Mouse (Mus musculus) c-Kit-positive CD71-negative TER-119-negative erythroid progenitor cells, embryonic 14.5 days (primary cell): ENCODE measurements around the gene Hoxd3.

Experiments
- DNase-seq: peaks from one replicate; pipeline ENCODE4 v3.0.0-alpha.2; 2013; ENCODE audit warnings: low read depth

Hoxd3 gene

GRCm38 (mm10) chr2:74730331-74730730 lies 18.6 kb downstream of the Hoxd3 start:
- DNase-seq = no peak

DNA sequence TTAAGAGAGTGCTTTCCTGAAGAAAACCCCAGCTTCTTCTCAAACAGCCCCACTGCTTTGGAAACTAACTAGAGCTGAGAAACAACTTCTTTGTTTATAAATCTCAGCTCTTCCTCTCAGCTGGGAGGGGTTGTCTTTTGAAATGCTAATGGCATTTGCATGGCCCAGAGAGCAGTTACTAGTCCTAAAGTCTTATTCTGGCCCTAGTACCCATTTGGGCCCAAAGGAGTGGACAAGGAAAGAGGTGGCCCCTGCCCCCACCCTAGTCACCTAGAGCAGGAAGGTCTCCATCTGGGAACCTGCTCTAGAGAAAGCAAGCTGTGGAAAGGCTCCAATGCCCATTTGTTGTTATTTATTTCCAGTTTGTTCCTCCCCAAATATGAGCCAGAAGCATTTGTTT lies 19.3 kb downstream of the Hoxd3 start:
- no peak for DNase-seq

- DNase-seq = no peak
These were observed 20.2 kb downstream of the Hoxd3 start for GRCm38 (mm10) chr2:74731799-74732512.

DNA sequence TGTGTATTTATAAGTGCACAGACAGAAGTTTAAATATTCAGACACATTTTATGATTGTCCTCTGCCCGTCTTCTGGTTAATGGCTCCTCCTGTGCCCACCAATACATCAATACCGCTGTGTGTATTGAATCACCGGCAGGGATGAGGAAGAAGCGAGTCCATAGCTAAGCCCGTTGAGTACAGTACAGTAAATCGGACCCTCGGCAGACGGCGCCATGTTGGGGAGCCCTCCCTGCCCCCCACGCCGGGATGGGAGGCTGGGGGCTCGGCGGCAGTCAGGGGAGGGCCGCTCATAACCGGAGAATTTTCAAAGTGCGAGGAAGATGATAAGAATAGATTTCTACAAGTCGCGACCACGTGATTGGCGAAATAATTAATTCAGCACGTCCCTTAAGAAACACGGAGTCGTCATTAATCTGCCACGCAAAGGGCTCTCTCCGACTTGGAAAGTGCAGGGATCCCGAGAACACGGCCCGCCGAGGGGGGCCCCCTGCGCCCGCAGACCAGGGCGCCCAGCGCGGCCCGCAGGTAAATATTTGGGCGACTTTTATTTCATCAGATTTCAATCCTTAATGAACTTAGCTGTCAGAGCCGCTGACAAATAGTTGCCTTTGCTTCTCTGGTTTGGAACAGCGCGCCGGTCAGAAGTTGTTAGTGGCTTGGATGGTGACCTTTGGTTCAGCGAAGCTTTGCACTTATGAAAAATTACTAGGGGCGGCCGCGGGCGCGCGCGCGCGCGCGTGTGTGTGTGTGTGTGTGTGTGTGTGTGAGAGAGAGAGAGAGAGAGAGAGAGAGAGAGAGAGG lies 21.0 kb downstream of the Hoxd3 start:
- no peak for DNase-seq

- no peak for DNase-seq
These were observed 21.6 kb downstream of the Hoxd3 start for GRCm38 (mm10) chr2:74733317-74733661.

GRCm38 (mm10) chr2:74733765-74734164 lies 22.0 kb downstream of the Hoxd3 start:
- no peak for DNase-seq

DNA sequence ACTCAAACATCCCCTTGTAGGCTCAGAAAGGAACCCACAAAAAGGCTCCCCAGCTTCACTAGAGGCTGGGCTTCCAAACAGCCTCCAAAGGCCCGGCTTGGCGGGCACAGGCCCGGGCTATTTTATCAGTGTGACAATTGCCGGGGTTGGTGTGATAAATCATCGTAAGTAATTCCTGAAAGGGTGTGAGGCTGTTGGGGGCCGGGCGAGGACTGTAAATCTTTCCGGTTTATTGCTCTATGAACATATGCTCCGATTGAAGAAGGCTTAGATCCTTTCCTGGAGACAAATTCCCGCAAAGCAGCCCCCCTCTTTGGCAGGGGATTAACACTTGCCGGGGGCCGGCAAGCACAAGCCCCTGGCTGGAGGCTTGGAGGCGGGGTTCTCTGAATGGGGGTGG lies 22.7 kb downstream of the Hoxd3 start:
- DNase-seq = no peak

DNA sequence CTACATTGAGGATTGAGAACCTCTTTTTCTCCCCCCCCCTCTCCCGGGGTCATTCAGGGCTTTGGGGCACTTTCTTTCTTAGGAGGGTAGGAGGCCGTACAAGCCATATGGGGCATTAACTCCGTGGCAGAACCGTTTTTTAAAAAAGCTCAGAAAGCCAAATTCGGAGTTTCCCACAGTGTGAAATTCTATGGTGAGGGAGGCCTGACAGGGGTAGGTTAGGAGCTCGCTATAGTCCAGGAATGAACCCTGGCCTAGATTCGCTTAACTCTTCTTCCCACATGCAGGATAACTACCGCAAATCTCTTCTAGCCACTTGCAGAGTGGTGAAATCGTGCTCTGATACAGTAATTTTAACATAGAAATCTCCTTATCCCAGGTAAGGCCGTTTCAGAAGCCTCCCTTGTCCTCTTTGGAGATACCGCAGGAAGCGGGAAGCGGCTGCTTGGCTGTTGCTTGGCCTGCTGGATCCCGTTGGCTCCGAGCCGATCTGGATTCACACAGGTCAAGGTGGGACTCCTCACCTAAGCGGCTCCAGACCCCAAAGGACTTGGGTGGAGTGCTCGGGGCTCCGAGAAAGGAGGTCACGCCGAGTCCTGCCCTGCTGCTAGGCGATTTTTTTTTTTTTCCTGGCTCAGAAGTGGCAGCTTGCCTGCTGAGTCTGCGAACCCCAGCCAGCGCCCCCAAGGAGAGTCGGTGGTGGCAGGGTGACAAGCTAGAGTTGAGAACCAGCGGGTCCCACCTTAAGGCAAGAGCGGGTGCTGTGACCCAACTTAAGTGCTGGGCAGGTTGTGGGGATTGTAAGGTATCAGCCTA lies 23.5 kb downstream of the Hoxd3 start:
- no peak for DNase-seq

DNA sequence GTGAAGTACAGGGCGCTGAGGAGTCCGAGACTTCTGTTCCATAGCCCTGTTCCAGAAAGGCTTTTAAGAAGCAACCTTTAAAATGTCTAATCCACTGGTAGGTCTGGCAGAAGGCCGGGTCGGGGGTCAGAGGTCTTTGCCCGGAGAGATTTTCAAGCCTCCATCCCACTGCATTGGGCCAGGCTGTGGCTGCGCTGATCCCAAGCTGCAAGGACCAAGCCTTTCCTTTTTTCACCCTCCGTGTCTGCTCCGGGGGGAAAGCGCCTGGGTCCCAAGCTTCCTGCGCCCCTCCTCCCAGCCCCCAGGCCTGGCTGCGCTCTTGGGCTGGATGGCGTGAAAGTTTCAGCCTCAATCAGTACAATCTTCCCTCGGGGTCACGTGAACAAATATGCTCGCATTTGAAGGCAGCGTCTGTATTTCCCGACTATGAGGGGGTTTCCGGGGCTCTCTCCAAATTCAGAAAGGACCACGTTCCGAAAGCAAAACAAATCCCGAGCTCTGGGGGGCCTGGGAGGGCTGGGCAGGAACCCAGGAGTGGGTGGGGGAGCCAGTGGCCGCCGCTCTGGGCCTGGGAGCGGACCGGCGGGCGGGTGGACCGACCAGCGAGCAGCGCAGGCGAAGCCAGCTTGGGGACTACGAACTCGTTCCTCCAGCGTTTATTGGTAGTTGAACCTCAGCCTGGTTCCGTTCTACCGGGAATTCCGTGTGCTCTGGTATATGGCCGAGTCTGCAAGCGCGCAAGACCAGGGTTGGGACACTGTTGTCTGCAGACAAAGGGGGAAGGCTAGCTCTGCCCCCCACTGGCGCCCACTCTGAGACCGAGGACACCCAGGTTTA lies 24.3 kb downstream of the Hoxd3 start:
- DNase-seq = no peak

DNA sequence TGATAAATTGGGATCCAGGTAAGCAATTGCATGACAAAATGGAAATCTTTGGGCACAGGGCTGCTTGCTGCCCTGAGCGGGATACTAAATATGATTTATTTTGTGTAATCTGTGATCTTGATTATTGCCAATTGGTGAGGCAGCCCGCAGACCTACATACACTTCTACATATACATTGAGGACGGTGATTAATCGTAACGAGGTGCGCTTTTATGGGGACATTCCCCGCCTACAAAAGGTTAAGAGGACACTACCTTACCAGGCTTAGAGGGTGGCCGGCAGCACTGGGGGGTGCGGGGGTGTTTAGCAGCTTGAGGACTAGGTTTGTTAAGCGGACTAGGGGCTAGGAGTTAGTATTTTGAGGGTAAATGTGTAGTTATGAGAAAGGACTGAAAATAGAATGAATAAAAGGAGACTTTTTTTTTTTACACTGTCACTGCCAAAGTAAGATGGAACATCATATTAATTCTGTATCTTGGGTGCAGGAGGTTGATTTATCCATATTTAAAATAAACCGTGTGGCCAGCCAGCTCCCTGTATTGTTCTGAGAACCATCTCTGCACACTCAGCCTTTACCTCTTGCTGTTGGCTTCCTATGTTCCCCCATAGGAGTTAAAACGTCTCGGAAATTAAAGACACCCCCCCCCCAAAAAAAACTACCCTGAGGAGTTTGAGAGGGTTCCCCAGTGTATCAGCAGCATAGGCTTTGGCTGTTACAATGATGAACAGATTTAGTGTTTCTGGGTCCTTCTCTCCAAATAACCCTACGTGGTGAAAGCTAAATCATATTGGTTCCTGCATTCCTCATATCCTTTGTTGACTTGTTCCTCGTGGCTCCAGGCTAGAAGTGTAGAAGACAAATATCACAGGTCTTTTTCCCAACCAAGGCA lies 25.2 kb downstream of the Hoxd3 start:
- DNase-seq = no peak

DNA sequence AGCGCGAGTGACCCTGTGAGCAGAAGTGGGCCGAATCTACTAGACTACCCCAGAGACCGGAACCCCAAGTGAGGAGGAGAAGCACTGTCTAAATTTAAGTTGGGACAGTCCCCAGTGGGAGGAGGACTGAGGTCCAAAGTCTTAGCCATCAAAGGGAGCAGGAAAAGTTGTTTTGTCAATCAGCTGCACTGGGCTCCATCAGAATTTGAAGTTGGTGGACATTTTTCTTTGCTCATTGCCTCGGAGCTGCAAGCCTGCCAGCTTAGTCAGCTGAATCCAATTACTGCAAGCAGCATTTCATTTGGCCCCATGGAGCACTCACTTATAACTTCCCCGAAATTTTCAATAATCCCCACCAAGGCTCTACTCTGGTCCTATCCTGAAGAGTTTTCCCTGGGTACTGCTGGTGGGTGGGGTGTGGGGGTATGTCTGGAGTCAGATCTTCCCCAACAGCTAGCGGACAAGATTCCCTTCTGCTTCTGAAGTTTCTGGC lies 25.9 kb downstream of the Hoxd3 start:
- DNase-seq = no peak

- DNase-seq = no peak
These were observed 27.1 kb downstream of the Hoxd3 start for GRCm38 (mm10) chr2:74738623-74739475.

GRCm38 (mm10) chr2:74739476-74739800 lies 27.7 kb downstream of the Hoxd3 start:
- no peak for DNase-seq

DNA sequence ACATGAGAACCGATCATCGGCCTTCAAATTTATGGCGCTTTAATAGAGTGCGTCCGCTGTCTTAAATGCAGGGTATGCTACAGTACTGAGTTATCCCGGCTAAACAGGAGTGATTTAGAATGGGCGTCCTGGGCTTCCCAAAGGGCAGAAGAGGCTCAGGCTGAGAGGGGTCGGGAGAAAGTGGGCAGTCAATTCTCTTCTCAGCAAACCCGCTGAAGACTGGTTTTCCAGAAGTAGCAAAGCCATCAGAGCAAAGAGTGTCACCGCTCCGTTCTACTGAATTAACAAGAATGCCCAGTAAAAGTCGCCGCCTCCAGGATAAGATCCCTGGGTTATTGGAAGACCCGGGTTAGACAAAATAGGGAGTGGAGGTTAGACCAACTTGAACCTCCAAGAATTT lies 28.1 kb downstream of the Hoxd3 start:
- DNase-seq = no peak

GRCm38 (mm10) chr2:74740311-74741091 lies 28.8 kb downstream of the Hoxd3 start:
- DNase-seq = no peak

DNA sequence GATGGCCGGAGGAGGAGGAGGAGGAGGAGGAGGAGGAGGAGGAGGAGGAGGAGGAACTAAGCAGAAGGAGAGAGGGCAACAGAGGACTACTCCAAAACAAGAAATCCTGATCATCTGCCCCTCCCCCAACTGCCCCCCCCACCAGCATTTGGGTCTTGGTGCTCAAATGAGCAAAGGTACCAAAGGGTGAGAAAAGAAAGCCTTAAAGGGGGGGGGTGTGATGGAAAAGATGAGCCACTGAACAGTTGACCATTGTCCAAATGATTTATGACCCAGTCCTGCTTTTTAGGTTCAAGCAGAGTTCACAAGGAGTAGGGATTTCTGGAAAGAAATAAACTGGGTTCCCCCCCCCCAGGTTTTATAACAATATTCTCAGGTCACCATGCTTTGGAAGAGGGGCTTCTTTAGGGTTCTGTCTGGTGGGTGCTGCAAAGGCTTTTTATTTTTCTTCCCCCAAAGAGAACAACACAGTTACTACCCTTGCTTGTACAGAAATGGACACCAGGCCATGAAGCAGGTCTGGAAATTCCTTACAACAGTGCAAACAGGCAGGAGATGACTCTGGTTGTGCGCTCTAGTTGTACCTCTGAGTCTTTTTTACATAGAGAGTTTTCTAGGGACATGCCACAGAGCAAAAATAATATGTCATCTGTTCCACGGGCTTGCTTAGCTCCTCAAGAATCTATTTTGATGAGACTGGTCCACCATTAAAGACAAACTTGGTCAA lies 29.7 kb downstream of the Hoxd3 start:
- DNase-seq = no peak

DNA sequence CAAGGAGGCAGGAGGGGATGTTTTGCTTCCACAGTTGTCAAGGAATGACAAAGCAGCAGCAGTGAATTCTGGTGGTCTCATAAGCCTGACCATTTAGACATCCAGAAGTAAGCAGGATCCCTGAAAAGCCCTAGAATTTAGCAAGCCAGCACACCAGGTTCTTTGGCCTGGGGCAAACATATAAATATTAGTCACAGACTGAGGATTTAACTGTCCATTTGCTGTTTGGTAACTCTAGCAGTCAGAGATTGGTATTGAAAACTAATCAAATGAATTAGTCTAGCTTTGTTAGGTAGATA lies 30.2 kb downstream of the Hoxd3 start:
- no peak for DNase-seq

DNA sequence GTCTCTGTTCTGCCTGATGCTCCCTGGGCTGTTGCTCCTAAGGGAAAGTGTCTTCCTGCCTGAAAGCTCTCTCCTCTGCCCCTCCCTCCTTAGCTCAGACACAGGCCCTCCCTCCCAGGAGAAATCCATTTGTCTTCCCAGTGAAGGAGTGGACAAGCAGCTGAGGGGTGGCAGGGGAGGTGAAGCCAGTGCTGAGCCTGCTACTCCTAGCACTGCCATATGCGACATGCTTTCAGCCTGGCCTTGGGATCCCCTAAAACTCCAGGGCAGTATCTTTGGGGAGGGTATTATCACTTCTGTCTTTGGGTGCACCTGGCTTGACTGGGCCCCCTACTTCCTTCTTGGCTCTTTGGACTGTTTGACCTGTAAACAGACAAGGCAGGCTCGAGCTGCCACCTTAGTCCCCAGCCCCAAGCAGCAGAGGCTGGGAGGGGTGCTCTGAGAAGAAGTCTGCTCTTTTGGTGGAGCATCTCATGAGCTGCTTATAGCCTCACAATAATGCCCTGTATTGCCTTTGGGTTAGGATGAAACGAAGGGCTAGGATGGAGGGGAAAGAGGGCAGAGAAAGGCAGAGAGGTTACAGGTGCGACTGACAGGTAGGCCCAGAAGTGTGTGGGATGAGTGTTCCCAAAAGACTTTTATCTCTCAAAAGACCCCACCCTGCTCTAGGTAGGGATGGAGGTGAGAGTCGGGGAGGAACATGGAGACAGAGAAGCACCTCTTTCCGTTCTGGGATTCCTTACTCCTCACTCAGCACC lies 34.0 kb downstream of the Hoxd3 start:
- no peak for DNase-seq
